Mouse (Mus musculus) midbrain, postnatal 0 days (tissue): ENCODE measurements around the gene Slc13a4. TPM values are rescaled to one million over a fixed set of nuclear protein-coding genes. Genes with fewer than 3 reads are reported as not detected.

ENCODE experiments used
- ATAC-seq: fragments of 200-750 bp; cut with Nextera tagmentation; 2 replicates; pipeline ENCODE4 v1.8.0; 2017; ENCODE audit warnings: moderate number of reproducible peaks, mild to moderate bottlenecking, moderate TSS enrichment, moderate library complexity; ENCODE audit not compliant: low FRiP score
- DNase-seq: peaks from one replicate; pipeline ENCODE4 v3.0.0-alpha.2; 2015; ENCODE audit warnings: low spot score
- H3K27ac ChIP-seq: fragments of 300-500 bp; sonication (generic); 2 replicates; pipeline ENCODE4 v1.5.1; 2014; ENCODE audit warnings: low read depth, mild to moderate bottlenecking, low read length, mixed read lengths
- H3K27me3 ChIP-seq: fragments of 300-500 bp; sonication (generic); 2 replicates; pipeline ENCODE4 v1.6.1; 2014; ENCODE audit warnings: low read length, control low read depth, mixed read lengths; ENCODE audit not compliant: insufficient read depth
- H3K36me3 ChIP-seq: fragments of 300-500 bp; sonication (generic); 2 replicates; pipeline ENCODE4 v1.6.1; 2014; ENCODE audit warnings: low read length, control low read depth, mixed read lengths; ENCODE audit not compliant: insufficient read depth
- H3K4me1 ChIP-seq: fragments of 300-500 bp; sonication (generic); 2 replicates; pipeline ENCODE4 v1.6.1; 2014; ENCODE audit warnings: mild to moderate bottlenecking, control low read depth, antibody characterized with exemption, low read length, mixed read lengths; ENCODE audit not compliant: insufficient read depth
- H3K4me2 ChIP-seq: fragments of 300-500 bp; sonication (generic); 2 replicates; pipeline ENCODE4 v1.6.1; 2014; ENCODE audit warnings: low read depth, mild to moderate bottlenecking, low read length, mixed read lengths; ENCODE audit not compliant: poor library complexity, severe bottlenecking
- H3K4me3 ChIP-seq: fragments of 300-500 bp; sonication (generic); 2 replicates; pipeline ENCODE4 v1.5.1; 2014; ENCODE audit warnings: low read depth, mild to moderate bottlenecking, low read length, moderate library complexity
- H3K9ac ChIP-seq: fragments of 300-500 bp; sonication (generic); replicated peaks from 2 replicates; pipeline ENCODE4 v1.6.1; 2014; ENCODE audit warnings: mild to moderate bottlenecking, low read length, moderate library complexity, mixed read lengths; ENCODE audit not compliant: poor library complexity, severe bottlenecking
- H3K9me3 ChIP-seq: fragments of 300-500 bp; sonication (generic); 2 replicates; pipeline ENCODE4 v1.6.1; 2016; ENCODE audit warnings: low read length, control low read depth
- CTCF ChIP-seq: IDR thresholded peaks from 2 replicates; pipeline ENCODE4 v1.5.1; 2016; ENCODE audit warnings: antibody characterized with exemption, mild to moderate bottlenecking
- WGBS: fragments of 180-500 bp; shearing (Covaris S2); extraction: QIAGEN DNeasy Blood & Tissue Kit; methylation state at CpG from one replicate; pipeline ENCODE4 v1.1.7; 2014; 5-methylcytosine and 5-hydroxymethylcytosine counted together
- polyA plus RNA-seq: library from polyadenylated mRNA; unstranded; fragments of >200 nt; fragmentation: Nextera tagmentation; extraction: Ambion mirVana; gene quantifications from 2 replicates; pipeline ENCODE4 v1.2.1, GENCODE M21; 2015
- total RNA-seq: library from RNA; depleted of rRNA; stranded (reverse); fragments of >200 nt; gene quantifications from 2 replicates; pipeline ENCODE4 v1.2.3, GENCODE M21; 2014

Gene Slc13a4
- total and polyA plus RNA-seq, 2 experiments from 2014 or later = 13.6 to 17.2 TPM

DNA sequence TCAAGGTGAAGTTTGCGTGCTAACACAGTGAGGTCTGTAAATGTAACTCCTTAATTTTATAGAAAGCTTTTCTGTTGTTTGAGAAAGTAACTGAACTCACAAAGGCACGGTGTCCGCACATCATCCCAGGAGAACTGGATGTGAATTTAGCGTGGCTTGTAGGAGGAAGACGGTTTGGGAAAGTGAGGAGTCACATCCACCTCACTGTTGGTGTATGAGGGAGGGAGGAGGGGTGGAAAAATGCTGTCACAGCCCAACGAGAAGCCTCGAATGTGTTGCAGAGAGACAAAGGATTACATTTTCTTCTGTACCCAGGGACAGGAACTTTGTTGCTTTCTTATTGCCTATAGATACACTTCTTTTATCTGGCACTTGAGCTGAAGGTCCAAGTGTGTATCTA is 47.4 kb downstream of the Slc13a4 start:
- TF ChIP-seq CTCF = no peak
- no peak overlapping the region for H3K27ac ChIP-seq
- WGBS = 85% methylated on average over 7 of the region's 7 CpGs
- no peaks in the 10 kb centered on the region for H3K27me3 ChIP-seq
- no peaks in the 10 kb centered on the region for H3K9me3 ChIP-seq
- peaks cover 5% of the 10 kb centered on the region; the same call in 1 of the 2 replicates for H3K36me3 ChIP-seq
- H3K9ac ChIP-seq = no peak overlapping the region
- no peaks in the 10 kb centered on the region for H3K4me1 ChIP-seq
- H3K4me2 ChIP-seq = no peak overlapping the region
- ATAC-seq = no peak
- no peak overlapping the region for H3K4me3 ChIP-seq
- DNase-seq = no peak

GRCm38 (mm10) chr6:35259526-35259925 is 48.4 kb downstream of the Slc13a4 start:
- WGBS = 79% methylated on average over 5 of the region's 5 CpGs

DNA sequence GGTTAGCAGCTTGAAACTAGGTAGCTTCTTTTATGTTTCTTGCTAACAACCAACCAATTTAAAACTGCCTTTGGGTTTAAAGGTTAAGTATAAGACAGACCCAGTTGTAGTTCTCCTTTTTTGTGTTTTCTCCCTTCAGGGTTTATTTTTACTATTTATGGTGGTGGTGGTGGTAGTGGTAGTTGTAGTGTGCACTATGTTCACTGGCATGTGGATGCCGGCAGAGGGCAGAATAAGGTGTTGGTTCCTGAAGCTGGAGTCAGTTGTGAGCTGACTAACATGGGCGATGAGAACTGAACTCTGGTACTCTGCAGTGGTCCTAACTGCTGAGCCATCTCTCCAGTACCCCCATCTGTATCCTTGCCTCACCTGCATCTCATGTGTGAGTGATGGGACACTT is 49.0 kb downstream of the Slc13a4 start:
- WGBS = 97% methylated on average over 2 of the region's 2 CpGs

More at GRCm38 (mm10) chr6:35259526-35259925, 48.4 kb downstream of the Slc13a4 start:
- Histone ChIP-seq H3K36me3 (peaks cover 5% of the 10 kb centered on the region; the same call in 1 of the 2 replicates), H3K4me3 (no peak overlapping the region), H3K4me1 (no peaks in the 10 kb centered on the region), H3K9ac (no peak overlapping the region), H3K27me3 (no peaks in the 10 kb centered on the region), H3K4me2 (no peak overlapping the region), H3K27ac (no peak overlapping the region), H3K9me3 (no peaks in the 10 kb centered on the region)
- DNase-seq (no peak), ATAC-seq (no peak)
- no peak for TF ChIP-seq CTCF

GRCm38 (mm10) chr6:35257626-35258190 is 50.2 kb downstream of the Slc13a4 start:
- no peaks in the 10 kb centered on the region for H3K9me3 ChIP-seq
- no peaks in the 10 kb centered on the region for H3K4me1 ChIP-seq
- no peak for ATAC-seq
- no peak overlapping the region for H3K9ac ChIP-seq
- TF ChIP-seq CTCF = no peak
- H3K4me3 ChIP-seq = no peak overlapping the region
- H3K27me3 ChIP-seq = no peaks in the 10 kb centered on the region
- no peak overlapping the region for H3K27ac ChIP-seq
- WGBS = 87% methylated on average over 13 of the region's 13 CpGs
- DNase-seq = no peak
- no peak overlapping the region for H3K4me2 ChIP-seq
- H3K36me3 ChIP-seq = peaks cover 5% of the 10 kb centered on the region; the same call in 1 of the 2 replicates

More for the DNA sequence above, 49.0 kb downstream of the Slc13a4 start:
- Histone ChIP-seq H3K4me3 (no peak overlapping the region), H3K27me3 (no peaks in the 10 kb centered on the region), H3K27ac (no peak overlapping the region), H3K4me1 (no peaks in the 10 kb centered on the region), H3K36me3 (peaks cover 5% of the 10 kb centered on the region; the same call in 1 of the 2 replicates), H3K9me3 (no peaks in the 10 kb centered on the region), H3K9ac (no peak overlapping the region), H3K4me2 (no peak overlapping the region)
- no peak for ATAC-seq
- TF ChIP-seq CTCF = no peak
- no peak for DNase-seq

- Histone ChIP-seq H3K27ac (no peak overlapping the region), H3K4me3 (no peak overlapping the region), H3K4me1 (no peaks in the 10 kb centered on the region), H3K36me3 (peaks cover 5% of the 10 kb centered on the region; the same call in 1 of the 2 replicates), H3K9ac (no peak overlapping the region), H3K4me2 (no peak overlapping the region), H3K27me3 (no peaks in the 10 kb centered on the region), H3K9me3 (no peaks in the 10 kb centered on the region)
- TF ChIP-seq CTCF = no peak
- DNase-seq (no peak), ATAC-seq (no peak)
- WGBS = 82% methylated on average over 7 of the region's 7 CpGs
Measured at GRCm38 (mm10) chr6:35256691-35257090, 51.2 kb downstream of the Slc13a4 start.

DNA sequence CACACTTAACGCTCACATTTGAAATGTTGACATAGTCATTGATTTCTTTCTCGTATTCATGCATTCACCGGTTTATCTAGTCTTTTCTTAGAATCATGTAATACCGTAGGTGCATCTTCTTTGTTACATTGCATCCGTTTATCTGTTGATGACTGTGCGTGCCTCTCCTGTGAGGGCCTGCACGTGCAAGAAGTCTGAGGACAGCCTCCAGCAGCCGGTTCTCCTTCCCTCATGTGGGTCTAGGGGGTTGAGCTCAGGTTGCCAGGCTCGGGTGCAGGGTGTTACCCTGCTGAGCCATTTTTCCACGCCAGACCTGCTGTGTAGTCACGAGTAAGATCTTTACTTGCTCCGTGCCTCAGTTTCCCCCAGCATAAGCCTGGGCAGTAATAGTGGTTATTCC is 52.9 kb downstream of the Slc13a4 start:
- no peaks in the 10 kb centered on the region for H3K4me1 ChIP-seq
- H3K9ac ChIP-seq = no peak overlapping the region
- no peak overlapping the region for H3K27ac ChIP-seq
- no peaks in the 10 kb centered on the region for H3K36me3 ChIP-seq
- H3K4me3 ChIP-seq = no peak overlapping the region
- DNase-seq (no peak), ATAC-seq (no peak)
- WGBS = 66% methylated on average over 12 of the region's 12 CpGs
- no peaks in the 10 kb centered on the region for H3K27me3 ChIP-seq
- no peak for TF ChIP-seq CTCF
- no peak overlapping the region for H3K4me2 ChIP-seq
- H3K9me3 ChIP-seq = no peaks in the 10 kb centered on the region
